Mouse (Mus musculus) megakaryocyte, embryonic 14.5 days (primary cell): ENCODE data around the gene Serac1. TPM values are rescaled to one million over a fixed set of nuclear protein-coding genes. Genes with fewer than 3 reads are reported as not detected.
"Not testable (repeated sequence)": the region's sequence is repeated elsewhere in the genome, so short reads cannot be mapped to it uniquely, and the experiment has no call there.

ENCODE experiments used
- H3K27me3 ChIP-seq: replicated peaks from 2 replicates; pipeline ENCODE3; 2012; ENCODE audit warnings: inconsistent platforms
- H3K36me3 ChIP-seq: replicated peaks from 2 replicates; pipeline ENCODE3; 2012; ENCODE audit warnings: low read length, inconsistent platforms, mixed read lengths
- H3K4me1 ChIP-seq: 2 replicates; pipeline ENCODE4 v1.6.1; 2012; ENCODE audit warnings: inconsistent platforms
- H3K4me3 ChIP-seq: replicated peaks from 2 replicates; pipeline ENCODE3; 2012; ENCODE audit warnings: moderate library complexity, mild to moderate bottlenecking, inconsistent platforms
- H3K9me3 ChIP-seq: 2 replicates; pipeline ENCODE4 v1.6.1; 2012; ENCODE audit warnings: inconsistent platforms
- FLI1 ChIP-seq: IDR thresholded peaks from 2 replicates; pipeline ENCODE4 v1.6.1; 2012; ENCODE audit warnings: low read length, inconsistent platforms, mixed read lengths
- GATA1 ChIP-seq: IDR thresholded peaks from 3 replicates; pipeline ENCODE4 v1.6.1; 2012; ENCODE audit warnings: mixed read lengths, low read length, inconsistent platforms, borderline replicate concordance
- polyA plus RNA-seq: library from polyadenylated mRNA; stranded (reverse); fragments of >175 nt; gene quantifications from 2 replicates; pipeline ENCODE4 v1.2.3, GENCODE M21; 2012; ENCODE audit warnings: low replicate concordance; ENCODE audit not compliant: insufficient read depth

Gene Serac1
- polyA plus RNA-seq, 1 experiment: 0.44 TPM

DNA sequence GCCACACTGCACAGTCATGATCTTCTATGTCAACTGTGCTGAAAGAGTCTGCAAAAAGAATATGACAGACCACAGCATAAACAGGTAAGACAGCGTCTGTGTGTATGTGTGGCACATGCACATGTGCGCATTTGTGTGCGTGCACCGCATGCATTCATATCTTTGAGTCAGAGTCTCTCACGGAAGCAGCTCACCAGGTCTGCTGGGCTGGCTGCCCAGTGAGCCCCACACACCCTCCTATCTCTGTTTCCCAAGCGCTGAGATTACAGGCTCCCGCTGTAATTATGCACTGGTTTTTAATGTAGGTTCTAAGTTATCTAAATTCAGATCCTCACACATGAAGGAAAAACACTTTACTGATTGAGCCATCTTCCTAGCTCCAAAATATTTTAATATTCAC, 11.9 kb downstream of the Serac1 start:
- no peaks in the 10 kb centered on the region for H3K27me3 ChIP-seq
- TF ChIP-seq GATA1 (no peak), FLI1 (no peak)
- peaks cover 84% of the 10 kb centered on the region for H3K36me3 ChIP-seq
- no peak overlapping the region for H3K4me3 ChIP-seq
- no peaks in the 10 kb centered on the region for H3K4me1 ChIP-seq
- no peaks in the 10 kb centered on the region for H3K9me3 ChIP-seq

DNA sequence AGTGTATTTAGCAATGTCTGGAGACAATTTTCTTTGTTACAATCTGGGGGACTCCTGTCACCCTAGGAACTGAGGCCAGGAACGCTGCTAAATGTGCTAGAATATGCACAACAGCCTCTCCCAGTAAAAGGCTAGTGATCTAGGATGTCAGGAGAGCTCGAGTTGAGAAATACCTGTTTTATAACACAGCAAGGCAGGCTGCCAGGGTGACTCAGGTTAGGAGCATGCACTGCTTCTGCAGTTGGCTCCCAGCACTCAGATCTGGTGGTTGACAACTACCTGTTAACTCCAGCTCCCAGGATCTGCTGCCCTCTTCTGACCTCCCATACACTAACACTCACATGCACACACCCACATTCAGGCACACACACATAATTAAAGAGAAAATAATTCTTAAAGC, 13.5 kb downstream of the Serac1 start:
- TF ChIP-seq FLI1: no peak
- no peak for TF ChIP-seq GATA1
- peaks cover 73% of the 10 kb centered on the region for H3K36me3 ChIP-seq
- no peaks in the 10 kb centered on the region for H3K4me1 ChIP-seq
- no peaks in the 10 kb centered on the region for H3K9me3 ChIP-seq
- no peak overlapping the region for H3K4me3 ChIP-seq
- H3K27me3 ChIP-seq: no peaks in the 10 kb centered on the region

DNA sequence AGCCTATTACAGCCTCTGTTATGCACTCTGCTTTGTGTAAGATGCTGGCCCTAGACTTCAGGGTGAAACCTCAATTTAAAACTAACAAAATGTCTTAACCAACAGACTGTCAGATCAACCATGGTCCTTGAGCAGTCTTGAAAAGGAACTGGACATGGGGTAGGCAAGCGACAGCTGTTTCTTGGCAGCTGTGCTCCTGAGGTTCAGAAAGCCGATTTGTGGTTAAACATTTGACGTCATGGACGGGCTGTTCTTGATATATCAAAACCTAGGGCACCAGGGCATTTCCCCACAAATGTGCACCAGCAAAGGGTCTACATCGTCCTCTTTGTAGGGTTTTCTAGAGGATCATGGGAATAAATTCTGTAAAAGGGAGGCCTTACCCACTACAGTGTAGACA, 16.0 kb downstream of the Serac1 start:
- H3K36me3 ChIP-seq: peaks cover 71% of the 10 kb centered on the region
- no peaks in the 10 kb centered on the region for H3K9me3 ChIP-seq
- H3K4me3 ChIP-seq: no peak overlapping the region
- no peaks in the 10 kb centered on the region for H3K27me3 ChIP-seq
- TF ChIP-seq FLI1: no peak
- TF ChIP-seq GATA1: no peak
- no peaks in the 10 kb centered on the region for H3K4me1 ChIP-seq

DNA sequence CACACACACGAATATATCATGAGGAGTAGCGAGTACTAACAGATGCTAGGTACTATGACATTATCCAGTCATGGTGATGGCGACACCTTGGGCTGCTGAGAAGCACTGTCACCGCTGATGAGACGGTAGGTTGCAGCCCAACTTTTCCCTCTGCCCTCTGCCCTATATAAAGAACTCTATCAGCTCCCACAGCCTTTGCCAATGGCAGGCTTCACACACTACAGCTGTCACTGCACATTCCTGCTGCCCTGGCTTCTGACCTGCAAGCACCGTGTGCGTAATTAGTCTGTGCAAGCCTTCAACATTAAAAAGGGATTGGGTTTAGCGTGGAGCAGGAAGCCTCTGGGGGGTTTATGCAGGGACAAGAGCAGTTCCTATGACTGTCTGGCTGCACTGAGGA, 16.7 kb downstream of the Serac1 start:
- H3K4me1 ChIP-seq: no peaks in the 10 kb centered on the region
- no peaks in the 10 kb centered on the region for H3K9me3 ChIP-seq
- no peak for TF ChIP-seq FLI1
- H3K36me3 ChIP-seq: peaks cover 71% of the 10 kb centered on the region
- no peaks in the 10 kb centered on the region for H3K27me3 ChIP-seq
- H3K4me3 ChIP-seq: no peak overlapping the region

DNA sequence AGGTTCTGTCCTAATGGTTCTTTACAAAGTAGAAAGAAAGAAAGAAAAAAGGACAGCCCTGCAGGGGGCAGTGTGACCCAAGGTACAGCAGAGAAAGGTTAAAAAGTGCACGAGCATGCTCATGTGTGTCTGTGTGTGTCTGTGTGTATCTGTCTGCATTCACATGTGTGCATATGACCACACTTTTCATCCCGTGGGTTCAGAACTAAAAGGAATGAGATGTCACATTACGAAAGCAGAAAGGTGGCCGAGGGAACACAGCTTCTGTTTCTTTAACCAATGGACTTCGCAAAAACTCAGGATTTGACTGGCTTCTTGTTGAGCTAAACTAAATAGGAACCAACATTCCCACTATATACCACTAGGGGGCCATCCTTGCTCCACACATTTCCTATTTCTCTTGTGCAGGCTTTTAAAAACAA, 24.6 kb downstream of the Serac1 start:
- Histone ChIP-seq H3K4me3 (peak overlapping the region; percentile 84), H3K9me3 (no peaks in the 10 kb centered on the region), H3K4me1 (peaks cover 43% of the 10 kb centered on the region), H3K27me3 (no peaks in the 10 kb centered on the region), H3K36me3 (peaks cover 50% of the 10 kb centered on the region)
- TF ChIP-seq FLI1: no peak

DNA sequence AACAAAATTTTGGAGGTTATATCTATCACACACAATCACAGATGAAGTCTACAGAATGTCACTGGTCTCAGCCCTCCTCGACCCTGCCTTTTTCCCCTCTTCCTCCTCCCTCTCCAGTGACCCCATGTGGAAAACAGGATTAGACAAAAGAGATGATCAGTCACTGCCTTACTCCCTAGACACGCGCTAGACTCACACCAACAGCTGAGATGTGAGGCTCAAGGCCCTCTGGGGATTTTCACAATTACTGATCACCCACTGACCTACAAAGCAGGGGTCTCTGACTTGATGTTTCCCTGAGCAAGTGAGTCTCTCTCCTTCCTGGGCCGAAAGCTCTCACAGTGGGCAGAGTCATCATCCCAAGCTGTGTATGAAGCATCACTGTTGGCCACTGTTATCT, 26.7 kb downstream of the Serac1 start:
- TF ChIP-seq FLI1: no peak
- no peak for TF ChIP-seq GATA1
- H3K27me3 ChIP-seq: no peaks in the 10 kb centered on the region
- H3K9me3 ChIP-seq: no peaks in the 10 kb centered on the region
- peaks cover 49% of the 10 kb centered on the region for H3K4me1 ChIP-seq
- H3K4me3 ChIP-seq: no peak overlapping the region
- H3K36me3 ChIP-seq: peaks cover 56% of the 10 kb centered on the region

DNA sequence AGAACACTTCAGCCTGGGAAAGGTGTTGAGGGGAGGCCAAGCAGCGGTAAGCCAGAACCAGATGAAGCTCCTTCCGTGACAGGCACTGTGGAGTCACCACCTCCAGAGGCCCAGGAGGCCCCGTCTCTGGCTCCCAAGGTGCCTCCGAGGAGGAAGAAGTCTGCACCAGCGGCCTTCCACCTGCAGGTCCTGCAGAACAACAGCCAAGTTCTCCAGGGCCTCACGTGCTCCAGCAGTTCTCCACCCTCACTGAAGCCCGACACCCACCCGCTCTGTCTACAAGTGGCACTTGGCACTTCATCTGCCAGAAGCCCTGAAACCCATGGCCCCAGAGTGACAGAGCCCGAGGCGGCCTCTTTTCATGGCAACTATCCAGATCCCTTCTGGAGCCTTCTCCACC, 42.0 kb downstream of the Serac1 start:
- H3K9me3 ChIP-seq: no peaks in the 10 kb centered on the region
- no peak overlapping the region for H3K4me3 ChIP-seq
- H3K27me3 ChIP-seq: peaks cover 11% of the 10 kb centered on the region
- H3K4me1 ChIP-seq: peaks cover 21% of the 10 kb centered on the region
- no peak for TF ChIP-seq FLI1
- no peak for TF ChIP-seq GATA1
- H3K36me3 ChIP-seq: peaks cover 87% of the 10 kb centered on the region

DNA sequence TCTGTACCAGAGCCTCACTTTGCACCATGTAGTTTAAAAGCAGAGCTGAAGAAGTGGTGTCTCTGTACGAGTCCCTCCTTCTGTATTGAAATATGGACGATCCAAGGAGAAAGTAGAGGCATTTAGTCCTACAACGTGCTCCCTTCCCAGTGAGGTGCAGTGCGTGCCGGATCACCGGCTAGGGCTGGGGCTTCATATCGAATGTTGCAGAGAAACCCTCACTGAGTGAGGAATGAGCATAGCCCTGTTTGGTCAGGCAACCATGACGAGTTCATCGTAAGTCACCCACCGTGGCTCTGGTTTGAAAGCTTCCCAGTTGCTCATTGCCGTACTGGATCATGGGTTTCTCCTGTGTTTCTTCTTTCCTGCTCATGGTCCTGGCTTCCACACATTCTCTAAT, 42.7 kb downstream of the Serac1 start:
- Histone ChIP-seq H3K27me3 (peaks cover 11% of the 10 kb centered on the region), H3K9me3 (no peaks in the 10 kb centered on the region), H3K4me1 (peaks cover 21% of the 10 kb centered on the region), H3K4me3 (no peak overlapping the region), H3K36me3 (peaks cover 86% of the 10 kb centered on the region)
- TF ChIP-seq FLI1: no peak
- TF ChIP-seq GATA1: no peak

DNA sequence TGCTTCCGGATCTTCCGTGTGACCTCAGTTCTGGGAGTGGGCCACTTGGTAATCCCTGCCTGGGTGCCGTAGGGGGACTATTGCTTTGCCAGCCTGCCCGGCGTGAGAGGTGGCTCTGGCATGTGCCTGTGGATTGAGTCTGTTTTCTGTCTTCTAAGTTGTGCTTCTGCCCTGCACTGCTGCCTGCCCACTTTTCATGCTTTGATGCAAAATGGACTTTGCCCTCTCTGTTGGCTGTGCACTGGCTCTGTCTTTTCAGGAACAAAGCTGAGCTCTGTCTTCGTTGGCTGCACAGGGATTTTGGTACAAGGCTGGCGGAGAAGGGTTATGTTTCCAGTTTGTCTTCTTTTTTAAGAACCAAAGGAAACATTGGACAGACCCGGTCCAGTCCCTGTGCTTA, 43.1 kb downstream of the Serac1 start:
- Histone ChIP-seq H3K27me3 (peaks cover 13% of the 10 kb centered on the region), H3K4me1 (peaks cover 21% of the 10 kb centered on the region), H3K36me3 (peaks cover 85% of the 10 kb centered on the region), H3K9me3 (no peaks in the 10 kb centered on the region), H3K4me3 (no peak overlapping the region)
- TF ChIP-seq FLI1: no peak
- TF ChIP-seq GATA1: no peak

DNA sequence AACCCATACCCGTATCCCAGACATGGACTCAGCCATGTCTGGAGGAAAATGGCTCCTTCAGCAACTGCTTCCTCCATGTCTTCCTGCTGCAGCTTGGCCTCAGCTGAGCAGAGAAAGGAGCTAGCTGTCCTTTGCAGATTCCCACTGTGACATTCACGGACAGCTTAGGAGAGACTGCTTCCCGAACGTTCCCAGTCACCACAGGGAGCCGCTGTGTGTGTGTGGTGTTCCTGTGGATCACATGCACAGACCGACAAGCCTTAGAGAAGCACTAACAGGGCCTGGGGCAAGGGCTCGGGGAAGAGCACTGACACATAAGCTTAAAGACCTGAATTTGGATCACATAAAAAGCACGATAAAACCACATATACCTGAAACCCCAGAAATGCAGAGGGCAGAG, 43.9 kb downstream of the Serac1 start:
- Histone ChIP-seq H3K4me3 (no peak overlapping the region), H3K27me3 (peaks cover 13% of the 10 kb centered on the region), H3K4me1 (peaks cover 24% of the 10 kb centered on the region), H3K9me3 (no peaks in the 10 kb centered on the region), H3K36me3 (peaks cover 79% of the 10 kb centered on the region)
- TF ChIP-seq FLI1: no peak
- TF ChIP-seq GATA1: no peak

DNA sequence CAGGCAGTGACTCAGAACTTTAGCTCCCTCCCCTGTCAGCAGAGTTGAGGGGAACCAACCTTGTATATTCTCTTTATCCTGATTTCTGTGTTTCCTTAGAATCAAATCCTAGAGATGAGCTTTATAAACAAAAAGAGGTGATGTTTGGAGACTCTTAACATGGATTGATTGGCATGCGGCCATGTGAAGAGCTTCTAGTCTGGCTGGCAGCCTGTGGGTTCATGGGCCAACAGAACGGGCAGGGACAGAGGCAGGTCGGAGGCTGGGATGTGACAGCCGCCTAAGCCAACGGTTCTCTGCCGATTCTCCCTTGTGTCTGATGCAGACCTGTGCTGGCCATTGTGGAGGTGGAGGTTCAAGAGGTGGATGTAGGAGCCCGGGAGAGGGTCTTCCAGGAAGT, 53.7 kb downstream of the Serac1 start:
- peaks cover 3% of the 10 kb centered on the region for H3K27me3 ChIP-seq
- TF ChIP-seq FLI1: no peak
- TF ChIP-seq GATA1: no peak
- no peak overlapping the region for H3K4me3 ChIP-seq
- peaks cover 8% of the 10 kb centered on the region for H3K4me1 ChIP-seq
- peaks cover 84% of the 10 kb centered on the region for H3K36me3 ChIP-seq
- no peaks in the 10 kb centered on the region for H3K9me3 ChIP-seq

DNA sequence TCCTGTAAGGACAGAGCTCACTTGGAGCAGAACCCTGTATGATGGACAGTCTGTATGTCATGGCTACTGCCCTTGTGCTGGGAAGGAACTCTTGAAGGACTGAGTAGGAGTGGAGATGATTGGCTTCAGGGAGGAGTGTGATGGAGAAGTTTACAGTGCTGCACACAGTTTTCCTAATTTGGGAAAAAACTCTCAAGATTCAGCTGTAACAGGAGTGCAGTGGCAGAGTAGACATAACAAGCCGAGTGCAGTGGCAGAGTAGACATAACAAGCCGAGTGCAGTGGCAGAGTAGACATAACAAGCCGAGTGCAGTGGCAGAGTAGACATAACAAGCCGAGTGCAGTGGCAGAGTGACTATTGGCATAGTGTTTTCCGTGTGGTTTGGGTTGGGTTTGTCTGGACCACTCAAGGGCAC, 58.2 kb downstream of the Serac1 start:
- Histone ChIP-seq H3K4me3 (peak overlapping the region; percentile 7), H3K4me1 (peaks cover 50% of the 10 kb centered on the region), H3K36me3 (peaks cover 75% of the 10 kb centered on the region)
- not testable (repeated sequence) for H3K9me3 ChIP-seq, H3K27me3 ChIP-seq
